Mouse (Mus musculus) lung, adult 2 months (tissue): ENCODE measurements around the gene Wdr53.

ENCODE experiments used
- CTCF ChIP-seq: fragments of 200-500 bp; IDR thresholded peaks from 2 replicates; pipeline ENCODE4 v1.5.1; 2011; ENCODE audit warnings: mild to moderate bottlenecking, low read length, control low read depth; ENCODE audit not compliant: insufficient read depth
- POLR2A ChIP-seq: fragments of 200-500 bp; IDR thresholded peaks from 2 replicates; pipeline ENCODE4 v1.6.1; 2011; ENCODE audit warnings: low read depth, mild to moderate bottlenecking, control low read depth, low read length, borderline replicate concordance; ENCODE audit errors: extremely low read depth

GRCm38 (mm10) chr16:32282608-32283007 lies 35.6 kb downstream of the Wdr53 start:
- TF ChIP-seq CTCF = no peak
- no peak for TF ChIP-seq POLR2A
